Mouse (Mus musculus) lung, postnatal 0 days (tissue): ENCODE data around the gene Dirc2.

Experiments used
- CTCF ChIP-seq: IDR thresholded peaks from 2 replicates; pipeline ENCODE4 v1.5.1; 2016; ENCODE audit warnings: antibody characterized with exemption, mild to moderate bottlenecking
- EP300 ChIP-seq: IDR thresholded peaks from 2 replicates; pipeline ENCODE4 v1.6.1; 2016; ENCODE audit warnings: antibody characterized with exemption, mild to moderate bottlenecking, control low read depth

GRCm38 (mm10) chr16:35787568-35788189 is 18.5 kb upstream of the Dirc2 start:
- TF ChIP-seq CTCF (no peak), EP300 (no peak)
